In the genomic region with DNA sequence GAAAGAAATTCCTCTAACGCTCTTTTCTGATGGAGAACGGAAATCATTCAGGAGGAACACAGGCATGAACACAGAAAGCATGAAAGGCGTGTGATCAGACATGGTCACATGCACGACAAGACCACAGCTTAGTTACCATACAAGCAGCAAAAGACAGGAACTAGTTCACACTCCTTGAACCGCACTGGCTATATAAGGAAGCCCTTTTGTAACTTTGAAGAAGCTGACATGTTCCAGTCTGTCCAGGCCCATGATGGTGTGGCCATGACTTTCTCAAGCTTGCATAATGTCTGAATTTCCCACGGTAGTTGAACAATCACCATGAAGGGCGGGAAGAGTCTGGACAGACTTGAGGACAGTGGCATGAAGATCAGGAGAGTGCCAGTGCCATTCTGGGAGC, we compare ENCODE assay signal across 34 mouse cellular contexts. TPM values are rescaled to one million over a fixed set of nuclear protein-coding genes. Genes with fewer than 3 reads are reported as not detected.
DNase-seq lines count a peak whose midpoint lies in the region; ATAC-seq and TF ChIP-seq lines count a peak whose summit lies in the region.
"Had no signal": no experiment of that assay in that cellular context is flagged by ENCODE, and none has a peak within 500 bp of the region (broad histone marks: within the 10 kb centered on the region; RNA-seq: fewer than 3 reads in every experiment).

No protein-coding gene starts in this region.

- TF ChIP-seq CTCF in lung, postnatal 0 days (IDR thresholded peaks at IDR 0.05): no peak
- TF ChIP-seq CTCF in bone marrow macrophage, adult 2 months (IDR thresholded peaks at IDR 0.05; ENCODE audit: low read depth, low read length): no peak

- no peak overlapping the region for H3K4me2 ChIP-seq in lung, postnatal 0 days (replicated peaks; ENCODE audit: low read depth, low read length)
- H3K4me2 ChIP-seq: forebrain, embryonic 13.5 days; heart, embryonic 12.5 days; heart, embryonic 15.5 days; hindbrain, embryonic 14.5 days had no signal

- ATAC-seq in lung, postnatal 0 days: no peak
- ATAC-seq in megakaryocyte progenitor cell, adult 5-6 weeks (replicated peaks; ENCODE audit: poor library complexity): peak; percentile 79
- ATAC-seq: activated CD4-positive, CD25-positive, alpha-beta regulatory T cell, adult 4 months; CD4-positive, CD25-positive, alpha-beta regulatory T cell, adult 4 months; forebrain, embryonic 13.5 days; forebrain, embryonic 16.5 days; hindbrain, postnatal 0 days; inflammation-experienced regulatory T-cells, adult 6 months; intestine, embryonic 16.5 days had no signal

- TF ChIP-seq EP300 in lung, postnatal 0 days (IDR thresholded peaks at IDR 0.05): no peak

- H3K4me1 ChIP-seq in lung, postnatal 0 days (ENCODE audit: insufficient read depth, low read depth, low read length): no peaks in the 10 kb centered on the region
- peaks cover 8% of the 10 kb centered on the region for H3K4me1 ChIP-seq in bone marrow macrophage, adult 2 months (ENCODE audit: control insufficient read depth, insufficient read depth, low read length)
- H3K4me1 ChIP-seq: forebrain, embryonic 10.5 days; forebrain, embryonic 13.5 days; heart, embryonic 12.5 days; heart, embryonic 15.5 days had no signal

- H3K27me3 ChIP-seq in lung, postnatal 0 days (replicated peaks; ENCODE audit: insufficient read depth, low read length): no peaks in the 10 kb centered on the region
- H3K27me3 ChIP-seq: forebrain, embryonic 13.5 days; heart, embryonic 12.5 days; heart, embryonic 15.5 days had no signal

- peak; percentile 13 for DNase-seq in lung, postnatal 0 days (ENCODE audit: low spot score)
- no peak for DNase-seq in lung, postnatal 25 days (ENCODE audit: low spot score)
- DNase-seq in gastrocnemius, adult 18-20 months (ENCODE audit: low spot score): no peak
- no peak for DNase-seq in adrenal gland, adult 2 months
- DNase-seq: adrenal gland, postnatal 14 days; cerebellum, adult 11-12 months; cerebellum, adult 9-10 months; cerebellum, postnatal 14 days; gastrocnemius, adult 2 months; gastrocnemius, postnatal 14 days; heart, adult 18-20 months; heart, postnatal 10 days; heart, postnatal 4 days had no signal

- H3K4me3 ChIP-seq in lung, postnatal 0 days (ENCODE audit: low read depth, low read length): no peak overlapping the region
- no peak overlapping the region for H3K4me3 ChIP-seq in bone marrow macrophage, adult 2 months (ENCODE audit: insufficient read depth, low read length)
- H3K4me3 ChIP-seq: forebrain, embryonic 10.5 days; forebrain, embryonic 13.5 days; gastrocnemius, adult 2 months; heart, embryonic 12.5 days; heart, embryonic 15.5 days had no signal

- peaks cover 55% of the 10 kb centered on the region for H3K36me3 ChIP-seq in lung, postnatal 0 days (ENCODE audit: insufficient read depth, low read length)

- H3K9ac ChIP-seq in lung, postnatal 0 days (replicated peaks; ENCODE audit: low read depth): no peak overlapping the region
- H3K9ac ChIP-seq: forebrain, embryonic 13.5 days; heart, embryonic 12.5 days; heart, embryonic 15.5 days; hindbrain, embryonic 14.5 days had no signal

- H3K27ac ChIP-seq in lung, postnatal 0 days (ENCODE audit: low read length): no peak overlapping the region
- peak overlapping the region; percentile 11 for H3K27ac ChIP-seq in bone marrow macrophage, adult 2 months (ENCODE audit: insufficient read depth, low read depth, low read length)
- H3K27ac ChIP-seq: forebrain, embryonic 10.5 days; forebrain, embryonic 13.5 days; gastrocnemius, adult 2 months; heart, embryonic 15.5 days; hindbrain, embryonic 14.5 days; hindbrain, postnatal 0 days had no signal

- H3K9me3 ChIP-seq in lung, postnatal 0 days (ENCODE audit: low read length): no peaks in the 10 kb centered on the region
- H3K9me3 ChIP-seq: forebrain, embryonic 10.5 days; forebrain, embryonic 13.5 days; heart, embryonic 12.5 days; heart, embryonic 15.5 days had no signal

- TF ChIP-seq POLR2A in bone marrow macrophage, adult 2 months (IDR thresholded peaks at IDR 0.05; ENCODE audit: borderline replicate concordance, low read depth, low read length): no peak

- 90% methylated on average over 7 of the region's 7 CpGs for WGBS in lung, postnatal 0 days

RNA-seq across cellular contexts. Expression of a gene that starts 14.6 kb away (rescaled TPM):
- 1.4 TPM in 1 of 2 replicates, not detected in the other for polyA plus RNA-seq in lung, postnatal 0 days (2015; fragmentation: Nextera tagmentation; extraction: Ambion mirVana)
- polyA plus RNA-seq in bone marrow macrophage, adult 2 months (2012; ENCODE audit: insufficient read depth, insufficient read length, missing spikeins): 8.3 and 9.2 TPM in 2 replicates
- not detected in 2 replicates for total RNA-seq in megakaryocyte progenitor cell, adult 5-6 weeks (2015)
- total RNA-seq in megakaryocyte progenitor cell, adult 5-6 weeks (2017): 20.5 and 61.6 TPM in 2 replicates
- total RNA-seq in gastrocnemius, adult 18-20 months (2021): not detected
- total RNA-seq in adrenal gland, adult 2 months (2021): not detected
- not detected in 2 replicates for polyA plus RNA-seq in adrenal gland, adult 2 months (2012; rRNA removed)
- total RNA-seq: adrenal gland, postnatal 14 days; adrenal gland, postnatal 4 days; gastrocnemius, adult 2 months; gastrocnemius, postnatal 14 days; gastrocnemius, postnatal 4 days; heart, adult 18-20 months; heart, postnatal 10 days; heart, postnatal 4 days; hindbrain, postnatal 0 days; MEL had no signal
- polyA plus RNA-seq: brain, embryonic 14.5 days; C2C12; embryonic facial prominence, embryonic 11.5 days; embryonic facial prominence, embryonic 14.5 days; forebrain, embryonic 10.5 days; forebrain, embryonic 16.5 days; heart, embryonic 12.5 days; heart, embryonic 15.5 days; hindbrain, embryonic 11.5 days; hindbrain, embryonic 14.5 days; hindbrain, postnatal 0 days; intestine, embryonic 16.5 days had no signal

RNA-seq across cellular contexts. Expression of a gene that starts 16.9 kb away (rescaled TPM):
- polyA plus RNA-seq in lung, postnatal 0 days (2015; fragmentation: Nextera tagmentation; extraction: Ambion mirVana): 16.7 and 18.5 TPM in 2 replicates
- 24.8 and 27.3 TPM in 2 replicates for polyA plus RNA-seq in bone marrow macrophage, adult 2 months (2012; ENCODE audit: insufficient read depth, insufficient read length, missing spikeins)
- 35.8 and 40.5 TPM in 2 replicates for total RNA-seq in megakaryocyte progenitor cell, adult 5-6 weeks (2015)
- total RNA-seq in megakaryocyte progenitor cell, adult 5-6 weeks (2017): 57.7 and 64.8 TPM in 2 replicates
- total RNA-seq in gastrocnemius, adult 18-20 months (2021): 10 to 100 TPM; 59.1 to 63.4 TPM
- 10 to 100 TPM; 13.5 to 14.6 TPM for total RNA-seq in adrenal gland, adult 2 months (2021)
- 6.9 and 7.4 TPM in 2 replicates for polyA plus RNA-seq in adrenal gland, adult 2 months (2012; rRNA removed)

RNA-seq across cellular contexts. Expression of a gene that starts 23.2 kb away (rescaled TPM):
- polyA plus RNA-seq in lung, postnatal 0 days (2015; fragmentation: Nextera tagmentation; extraction: Ambion mirVana): 30.3 and 32.3 TPM in 2 replicates
- polyA plus RNA-seq in bone marrow macrophage, adult 2 months (2012; ENCODE audit: insufficient read depth, insufficient read length, missing spikeins): not detected in 2 replicates
- not detected in 2 replicates for total RNA-seq in megakaryocyte progenitor cell, adult 5-6 weeks (2015)
- total RNA-seq in megakaryocyte progenitor cell, adult 5-6 weeks (2017): not detected in 2 replicates
- under 1 TPM in 1 of 2 experiments, not detected in 1; 0.23 TPM for total RNA-seq in gastrocnemius, adult 18-20 months (2021)
- not detected for total RNA-seq in adrenal gland, adult 2 months (2021)
- polyA plus RNA-seq in adrenal gland, adult 2 months (2012; rRNA removed): not detected in 2 replicates
- total RNA-seq: adrenal gland, postnatal 14 days; adrenal gland, postnatal 4 days; heart, postnatal 4 days; hindbrain, postnatal 0 days had no signal
- polyA plus RNA-seq: activated CD4-positive, CD25-positive, alpha-beta regulatory T cell, adult 4 months; brain, embryonic 14.5 days; C2C12; embryonic facial prominence, embryonic 11.5 days; forebrain, embryonic 10.5 days; forebrain, embryonic 13.5 days; forebrain, embryonic 16.5 days; heart, embryonic 12.5 days; hindbrain, embryonic 11.5 days; hindbrain, embryonic 14.5 days; hindbrain, postnatal 0 days; inflammation-experienced regulatory T-cells, adult 6 months; intestine, embryonic 16.5 days had no signal

RNA-seq across cellular contexts. Expression of a gene that starts 43.1 kb away (rescaled TPM):
- 41.9 and 46.0 TPM in 2 replicates for polyA plus RNA-seq in lung, postnatal 0 days (2015; fragmentation: Nextera tagmentation; extraction: Ambion mirVana)
- polyA plus RNA-seq in bone marrow macrophage, adult 2 months (2012; ENCODE audit: insufficient read depth, insufficient read length, missing spikeins): 37.8 and 59.7 TPM in 2 replicates
- total RNA-seq in megakaryocyte progenitor cell, adult 5-6 weeks (2015): 84.5 and 91.4 TPM in 2 replicates
- 68.3 and 85.3 TPM in 2 replicates for total RNA-seq in megakaryocyte progenitor cell, adult 5-6 weeks (2017)
- total RNA-seq in gastrocnemius, adult 18-20 months (2021): 10 to 100 TPM; 16.9 to 18.4 TPM
- total RNA-seq in adrenal gland, adult 2 months (2021): 10 to 100 TPM; 24.3 to 29.5 TPM
- 12.1 and 13.3 TPM in 2 replicates for polyA plus RNA-seq in adrenal gland, adult 2 months (2012; rRNA removed)

RNA-seq across cellular contexts. Expression of a gene that starts 43.2 kb away (rescaled TPM):
- 5.4 and 5.9 TPM in 2 replicates for polyA plus RNA-seq in lung, postnatal 0 days (2015; fragmentation: Nextera tagmentation; extraction: Ambion mirVana)
- polyA plus RNA-seq in bone marrow macrophage, adult 2 months (2012; ENCODE audit: insufficient read depth, insufficient read length, missing spikeins): 2.0 and 2.7 TPM in 2 replicates
- total RNA-seq in megakaryocyte progenitor cell, adult 5-6 weeks (2015): 2.1 and 2.3 TPM in 2 replicates
- total RNA-seq in megakaryocyte progenitor cell, adult 5-6 weeks (2017): 3.8 and 4.2 TPM in 2 replicates
- total RNA-seq in gastrocnemius, adult 18-20 months (2021): 1 to 10 TPM; 3.8 to 3.9 TPM
- total RNA-seq in adrenal gland, adult 2 months (2021): 1 to 10 TPM; 2.5 to 2.8 TPM
- polyA plus RNA-seq in adrenal gland, adult 2 months (2012; rRNA removed): 4.1 and 5.3 TPM in 2 replicates
